Comparison of ENCODE assay signal across 7 mouse cellular contexts in genomic region chr8:84579595-84579994, GRCm38 (mm10).
DNase-seq lines count a peak whose midpoint lies in the region; ATAC-seq and TF ChIP-seq lines count a peak whose summit lies in the region.

No protein-coding gene starts in this region.

- no peak overlapping the region for H3K4me2 ChIP-seq in liver, embryonic 11.5 days
- no peak overlapping the region for H3K4me2 ChIP-seq in forebrain, embryonic 12.5 days
- H3K4me2 ChIP-seq in midbrain, postnatal 0 days (ENCODE audit: low read depth, low read length, poor library complexity, severe bottlenecking) = no peak overlapping the region

- H3K27ac ChIP-seq in liver, embryonic 11.5 days (ENCODE audit: low read depth, low read length) = no peak overlapping the region
- no peak overlapping the region for H3K27ac ChIP-seq in bone marrow, adult 2 months (ENCODE audit: control insufficient read depth, insufficient read depth, low read depth, low read length, poor library complexity)
- no peak overlapping the region for H3K27ac ChIP-seq in forebrain, embryonic 12.5 days
- H3K27ac ChIP-seq in midbrain, postnatal 0 days (ENCODE audit: low read depth, low read length) = no peak overlapping the region

- no peak overlapping the region for H3K9ac ChIP-seq in liver, embryonic 11.5 days (ENCODE audit: low read depth, low read length)
- H3K9ac ChIP-seq in forebrain, embryonic 12.5 days = no peak overlapping the region
- no peak overlapping the region for H3K9ac ChIP-seq in midbrain, postnatal 0 days (replicated peaks; ENCODE audit: low read length, poor library complexity, severe bottlenecking)

- no peak for ATAC-seq in liver, embryonic 11.5 days (replicated peaks; ENCODE audit: low FRiP score)
- 0 out of 2 replicates have a peak, but pooled peaks have one; percentile 31 for ATAC-seq in forebrain, embryonic 12.5 days (ENCODE audit: low FRiP score)
- peak; percentile 58 for ATAC-seq in midbrain, postnatal 0 days (ENCODE audit: low FRiP score)

- no peak for TF ChIP-seq POLR2A in bone marrow, adult 2 months (IDR thresholded peaks at IDR 0.05; ENCODE audit: borderline replicate concordance, control insufficient read depth, low read depth, low read length)

- DNase-seq in liver = peak; percentile 56
- DNase-seq in liver, embryonic 11.5 days (ENCODE audit: low spot score) = no peak
- peak; percentile 28 to 65 for DNase-seq in kidney, postnatal 36 days
- DNase-seq in midbrain, postnatal 0 days (ENCODE audit: low spot score) = peak; percentile 69
- no peak for DNase-seq in spleen, adult 12 weeks (ENCODE audit: low spot score)

- no peaks in the 10 kb centered on the region for H3K36me3 ChIP-seq in liver, embryonic 11.5 days (ENCODE audit: control insufficient read depth, insufficient read depth, low read length)
- no peaks in the 10 kb centered on the region for H3K36me3 ChIP-seq in forebrain, embryonic 12.5 days (replicated peaks)
- peaks cover 37% of the 10 kb centered on the region for H3K36me3 ChIP-seq in midbrain, postnatal 0 days (ENCODE audit: insufficient read depth, low read length)

- 0 out of 2 replicates have a peak, but pooled peaks cover 2% of the 10 kb centered on the region for H3K27me3 ChIP-seq in liver, embryonic 11.5 days (replicated peaks; ENCODE audit: control insufficient read depth, insufficient read depth, low read length)
- no peaks in the 10 kb centered on the region for H3K27me3 ChIP-seq in forebrain, embryonic 12.5 days
- no peaks in the 10 kb centered on the region for H3K27me3 ChIP-seq in midbrain, postnatal 0 days (ENCODE audit: insufficient read depth, low read length)

- WGBS in liver, embryonic 11.5 days = 16% methylated on average over 3 of the region's 3 CpGs
- 19% methylated on average over 3 of the region's 3 CpGs for WGBS in bone marrow, adult 2 months
- 15% methylated on average over 3 of the region's 3 CpGs for WGBS in forebrain, embryonic 12.5 days
- 27% methylated on average over 3 of the region's 3 CpGs for WGBS in midbrain, postnatal 0 days

- no peak overlapping the region for H3K4me3 ChIP-seq in liver, embryonic 11.5 days (ENCODE audit: low read depth, low read length)
- H3K4me3 ChIP-seq in bone marrow, adult 2 months (replicated peaks; ENCODE audit: control insufficient read depth, low read depth, low read length) = no peak overlapping the region
- no peak overlapping the region for H3K4me3 ChIP-seq in forebrain, embryonic 12.5 days (replicated peaks)
- no peak overlapping the region for H3K4me3 ChIP-seq in midbrain, postnatal 0 days (ENCODE audit: low read depth, low read length)

- peak; percentile 75 for TF ChIP-seq CTCF in bone marrow, adult 2 months (IDR thresholded peaks at IDR 0.05; ENCODE audit: control insufficient read depth, insufficient read depth, low read length)
- TF ChIP-seq CTCF in midbrain, postnatal 0 days (IDR thresholded peaks at IDR 0.05) = peak; percentile 87

- H3K9me3 ChIP-seq in liver, embryonic 11.5 days (ENCODE audit: control insufficient read depth, low read length) = no peaks in the 10 kb centered on the region
- H3K9me3 ChIP-seq in forebrain, embryonic 12.5 days = no peaks in the 10 kb centered on the region
- no peaks in the 10 kb centered on the region for H3K9me3 ChIP-seq in midbrain, postnatal 0 days (ENCODE audit: low read length)

- H3K4me1 ChIP-seq in liver, embryonic 11.5 days (replicated peaks; ENCODE audit: control insufficient read depth, insufficient read depth, low read length) = no peaks in the 10 kb centered on the region
- no peaks in the 10 kb centered on the region for H3K4me1 ChIP-seq in bone marrow, adult 2 months (ENCODE audit: control insufficient read depth, insufficient read depth, low read length)
- H3K4me1 ChIP-seq in forebrain, embryonic 12.5 days = no peaks in the 10 kb centered on the region
- no peaks in the 10 kb centered on the region for H3K4me1 ChIP-seq in midbrain, postnatal 0 days (ENCODE audit: insufficient read depth, low read length)

Comparison
In these comparisons a context has a peak if more than half of its experiments do, and no peak if none do; other contexts are left out.
1. DNase-seq: peak in liver (single experiment), kidney, postnatal 36 days (2 of 2) and midbrain, postnatal 0 days (single experiment); none in liver, embryonic 11.5 days (single experiment) and spleen, adult 12 weeks (single experiment).